Mouse (Mus musculus) brain, adult 2 months (tissue): Measurements from ENCODE around the gene Mettl25.

Experiments
- DNase-seq: peaks from one replicate; pipeline ENCODE4 v3.0.0; 2011; ENCODE audit warnings: low read depth, low spot score

Gene Mettl25

GRCm38 (mm10) chr10:105753831-105754605, 87.2 kb downstream of the Mettl25 start:
- DNase-seq: no peak

DNA sequence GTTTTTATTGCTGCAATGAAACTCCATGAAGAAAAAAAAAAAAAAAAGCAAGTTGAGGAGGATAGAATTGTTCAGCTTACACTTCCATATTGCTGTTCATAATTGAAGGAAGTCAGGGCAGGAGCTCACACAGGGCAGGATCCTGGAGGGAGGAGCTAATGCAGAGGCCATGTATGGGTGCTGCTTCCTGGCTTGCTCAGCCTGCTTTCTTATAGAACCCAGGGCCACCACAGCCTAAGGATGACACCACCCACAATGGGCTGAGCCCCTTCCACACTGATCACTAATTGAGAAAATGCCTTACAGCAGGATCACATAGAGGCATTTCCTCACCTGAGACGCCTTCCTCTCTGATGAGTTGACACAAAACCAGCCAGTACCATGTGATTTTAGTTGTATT, 95.2 kb downstream of the Mettl25 start:
- DNase-seq: no peak

GRCm38 (mm10) chr10:105741736-105742135, 99.4 kb downstream of the Mettl25 start:
- DNase-seq: no peak

DNA sequence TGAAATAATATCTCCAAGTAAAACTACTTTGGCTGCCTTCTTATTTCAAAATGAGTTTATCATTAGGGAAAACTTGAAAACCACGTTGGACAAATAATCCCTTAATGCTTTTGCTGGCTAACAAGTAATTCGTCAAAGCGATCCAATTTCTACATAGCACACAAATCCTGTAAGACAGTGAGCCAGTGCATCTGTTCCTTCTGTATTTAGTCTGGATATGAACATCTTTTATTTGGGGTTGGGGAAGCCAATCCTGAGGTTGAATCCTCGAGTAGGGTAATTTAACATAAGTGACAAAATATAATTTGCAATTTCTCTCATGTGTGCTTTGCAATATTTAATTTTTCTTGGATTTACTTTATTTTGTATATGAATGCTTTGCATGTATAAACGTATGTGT, 102.2 kb downstream of the Mettl25 start:
- no peak for DNase-seq

GRCm38 (mm10) chr10:105727798-105728197, 113.4 kb downstream of the Mettl25 start:
- no peak for DNase-seq

GRCm38 (mm10) chr10:105727353-105727752, 113.8 kb downstream of the Mettl25 start:
- DNase-seq: no peak

DNA sequence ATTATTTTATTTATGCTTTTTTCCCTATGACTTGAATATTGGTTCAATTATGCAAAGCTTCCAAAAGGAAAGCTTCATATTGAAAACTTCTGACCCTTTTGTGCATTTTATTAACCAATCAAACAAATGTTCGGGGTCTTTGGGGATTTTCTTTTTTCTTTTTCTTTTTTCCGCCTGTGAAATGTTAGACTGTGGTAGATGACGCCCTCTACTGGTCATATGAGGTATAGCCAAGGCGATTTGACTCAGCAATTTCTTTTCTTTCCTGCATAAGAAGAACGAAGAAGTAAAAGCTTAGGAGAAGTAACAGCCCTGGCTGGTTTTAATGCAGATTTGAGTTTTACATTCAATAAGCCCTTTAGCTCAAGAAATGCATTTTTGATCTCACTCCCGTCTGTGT, 126.3 kb downstream of the Mettl25 start:
- DNase-seq: peak; percentile 77

DNA sequence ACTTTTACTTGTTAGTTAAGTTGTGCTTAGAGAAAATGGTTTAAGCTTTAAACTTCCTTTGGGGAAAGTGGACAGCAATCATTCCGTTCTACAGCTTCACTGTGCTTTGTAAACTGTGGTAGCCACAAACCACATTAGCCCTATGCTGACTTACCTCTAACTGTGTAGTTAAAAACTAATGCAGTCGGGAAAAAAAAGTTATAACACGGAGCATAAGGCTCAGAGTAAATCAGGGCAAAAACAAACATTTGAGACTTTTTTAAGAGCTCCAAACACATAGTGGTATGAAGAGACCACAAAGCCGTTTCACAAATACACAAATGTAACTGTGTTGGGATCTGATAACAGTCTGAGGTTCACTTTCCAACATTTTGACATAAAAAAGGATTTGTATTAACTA, 126.8 kb downstream of the Mettl25 start:
- no peak for DNase-seq

DNA sequence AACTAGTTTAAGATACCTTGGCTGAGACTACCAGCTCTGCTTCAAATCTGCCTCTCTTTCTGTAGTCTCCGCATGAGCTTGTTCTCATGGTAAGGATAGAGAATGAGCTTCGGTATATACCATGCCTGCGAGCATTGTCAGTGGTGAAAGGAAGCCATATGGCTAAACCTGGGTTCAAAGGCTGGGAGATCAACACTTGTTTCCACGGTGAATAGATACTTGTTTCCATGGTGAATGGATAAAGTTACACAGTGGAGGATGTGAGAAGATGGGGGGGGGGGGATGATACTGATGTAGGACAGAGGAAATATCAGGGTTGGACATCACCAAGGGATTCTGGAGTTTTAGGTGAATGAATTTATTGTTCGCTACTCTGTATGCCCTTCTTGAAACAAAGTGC, 128.0 kb downstream of the Mettl25 start:
- DNase-seq: no peak
